ENCODE assay signal across 18 mouse cellular contexts in the genomic region with DNA sequence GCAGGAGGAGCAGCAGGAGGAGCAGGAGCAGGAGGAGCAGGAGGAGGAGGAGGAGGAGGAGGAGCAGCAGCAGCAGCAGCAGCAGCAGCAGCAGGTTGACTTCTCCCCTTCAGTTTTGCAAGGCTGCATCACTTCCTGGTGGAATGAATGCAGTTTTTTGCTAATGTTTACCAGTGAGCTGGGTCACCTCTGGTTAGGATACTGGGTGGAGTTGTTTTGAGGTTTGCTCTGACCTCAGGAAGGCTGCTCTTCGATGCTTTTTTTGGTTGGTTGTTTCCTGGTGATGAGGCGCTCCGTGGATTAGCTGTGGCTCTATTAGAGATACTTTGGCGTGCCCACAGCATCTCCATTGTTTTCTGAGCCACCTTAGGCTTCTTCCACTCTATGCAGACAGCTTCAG.
"Had no signal": no experiment of that assay in that cellular context is flagged by ENCODE, and none has a peak within 500 bp of the region (broad histone marks: within the 10 kb centered on the region; RNA-seq: fewer than 3 reads in every experiment).

No protein-coding gene starts in this region.

- H3K36me3 ChIP-seq: limb, embryonic 12.5 days; limb, embryonic 15.5 days; midbrain, embryonic 12.5 days; neural tube, embryonic 12.5 days; neural tube, embryonic 15.5 days; stomach, embryonic 15.5 days had no signal

- H3K4me1 ChIP-seq: limb, embryonic 12.5 days; limb, embryonic 15.5 days; midbrain, embryonic 12.5 days; neural tube, embryonic 12.5 days; neural tube, embryonic 15.5 days; stomach, embryonic 15.5 days had no signal

- H3K27me3 ChIP-seq: limb, embryonic 15.5 days; midbrain, embryonic 12.5 days; neural tube, embryonic 12.5 days; neural tube, embryonic 15.5 days; stomach, embryonic 15.5 days had no signal

- H3K4me3 ChIP-seq: limb, embryonic 12.5 days; limb, embryonic 15.5 days; midbrain, embryonic 12.5 days; neural tube, embryonic 12.5 days; neural tube, embryonic 15.5 days; stomach, embryonic 15.5 days had no signal

- DNase-seq: kidney, adult 9 months; kidney, postnatal 14 days; kidney, postnatal 4 days; left cerebral cortex, postnatal 4 days; liver, postnatal 0 days; lung, embryonic 14.5 days; right cerebral cortex, adult 18-20 months; right cerebral cortex, postnatal 14 days; spleen, adult 18-20 months; thymus, postnatal 25 days had no signal

- H3K27ac ChIP-seq: limb, embryonic 12.5 days; limb, embryonic 15.5 days; liver, embryonic 14.5 days; macrophage; midbrain, embryonic 12.5 days; neural tube, embryonic 12.5 days; neural tube, embryonic 15.5 days; stomach, embryonic 15.5 days had no signal
